Mouse (Mus musculus): ENCODE measurements at regions not wholly inside any gene's neighbourhood (a gene's known extent, or its start where the extent isn't known, plus 50 kb on each side); places are given as distances from the start of the nearest gene placed in this dataset.

GRCm38 (mm10) chr9:32016286-32016685 is 99.7 kb upstream of the Arhgap32 start:
- 65% methylated on average over 4 of the region's 4 CpGs for WGBS (ENCODE audit: insufficient replicate concordance)

GRCm38 (mm10) chr9:32018020-32018419 is 97.9 kb upstream of the Arhgap32 start:
- Histone ChIP-seq H3K4me3 (ENCODE audit: low read depth, low read length) (no peak overlapping the region), H3K4me2 (ENCODE audit: low read depth, low read length) (no peak overlapping the region), H3K9me3 (ENCODE audit: low read length) (no peaks in the 10 kb centered on the region), H3K27ac (ENCODE audit: low read depth) (no peak overlapping the region), H3K36me3 (replicated peaks; ENCODE audit: insufficient read depth, low read length) (no peaks in the 10 kb centered on the region), H3K27me3 (ENCODE audit: insufficient read depth, low read length) (no peaks in the 10 kb centered on the region), H3K9ac (replicated peaks) (no peak overlapping the region), H3K4me1 (ENCODE audit: insufficient read depth) (peaks cover 9% of the 10 kb centered on the region)
- TF ChIP-seq CTCF (IDR thresholded peaks at IDR 0.05; ENCODE audit: low read depth) (no peak), EP300 (IDR thresholded peaks at IDR 0.05; ENCODE audit: low read depth) (no peak)
- no peak for ATAC-seq
- DNase-seq = no peak

More at GRCm38 (mm10) chr9:32016286-32016685, 99.7 kb upstream of the Arhgap32 start:
- Histone ChIP-seq H3K27ac (ENCODE audit: low read depth) (no peak overlapping the region), H3K27me3 (ENCODE audit: insufficient read depth, low read length) (no peaks in the 10 kb centered on the region), H3K4me1 (ENCODE audit: insufficient read depth) (peaks cover 5% of the 10 kb centered on the region), H3K9me3 (ENCODE audit: low read length) (no peaks in the 10 kb centered on the region), H3K4me3 (ENCODE audit: low read depth, low read length) (no peak overlapping the region), H3K4me2 (ENCODE audit: low read depth, low read length) (no peak overlapping the region), H3K9ac (replicated peaks) (no peak overlapping the region), H3K36me3 (replicated peaks; ENCODE audit: insufficient read depth, low read length) (no peaks in the 10 kb centered on the region)
- no peak for TF ChIP-seq EP300 (IDR thresholded peaks at IDR 0.05; ENCODE audit: low read depth)
- ATAC-seq (no peak), DNase-seq (no peak)

GRCm38 (mm10) chr9:32019786-32020185 is 96.2 kb upstream of the Arhgap32 start:
- no peak for TF ChIP-seq EP300 (IDR thresholded peaks at IDR 0.05; ENCODE audit: low read depth)
- TF ChIP-seq CTCF (IDR thresholded peaks at IDR 0.05; ENCODE audit: low read depth) = no peak
- WGBS (ENCODE audit: insufficient replicate concordance) = 62% methylated on average over 5 of the region's 5 CpGs
- no peak overlapping the region for H3K9ac ChIP-seq (replicated peaks)
- DNase-seq = no peak
- H3K27me3 ChIP-seq (ENCODE audit: insufficient read depth, low read length) = no peaks in the 10 kb centered on the region
- no peaks in the 10 kb centered on the region for H3K36me3 ChIP-seq (replicated peaks; ENCODE audit: insufficient read depth, low read length)
- no peak for ATAC-seq
- H3K4me3 ChIP-seq (ENCODE audit: low read depth, low read length) = no peak overlapping the region
- no peak overlapping the region for H3K27ac ChIP-seq (ENCODE audit: low read depth)
- H3K4me2 ChIP-seq (ENCODE audit: low read depth, low read length) = no peak overlapping the region
- no peaks in the 10 kb centered on the region for H3K9me3 ChIP-seq (ENCODE audit: low read length)
- H3K4me1 ChIP-seq (ENCODE audit: insufficient read depth) = peaks cover 9% of the 10 kb centered on the region

DNA sequence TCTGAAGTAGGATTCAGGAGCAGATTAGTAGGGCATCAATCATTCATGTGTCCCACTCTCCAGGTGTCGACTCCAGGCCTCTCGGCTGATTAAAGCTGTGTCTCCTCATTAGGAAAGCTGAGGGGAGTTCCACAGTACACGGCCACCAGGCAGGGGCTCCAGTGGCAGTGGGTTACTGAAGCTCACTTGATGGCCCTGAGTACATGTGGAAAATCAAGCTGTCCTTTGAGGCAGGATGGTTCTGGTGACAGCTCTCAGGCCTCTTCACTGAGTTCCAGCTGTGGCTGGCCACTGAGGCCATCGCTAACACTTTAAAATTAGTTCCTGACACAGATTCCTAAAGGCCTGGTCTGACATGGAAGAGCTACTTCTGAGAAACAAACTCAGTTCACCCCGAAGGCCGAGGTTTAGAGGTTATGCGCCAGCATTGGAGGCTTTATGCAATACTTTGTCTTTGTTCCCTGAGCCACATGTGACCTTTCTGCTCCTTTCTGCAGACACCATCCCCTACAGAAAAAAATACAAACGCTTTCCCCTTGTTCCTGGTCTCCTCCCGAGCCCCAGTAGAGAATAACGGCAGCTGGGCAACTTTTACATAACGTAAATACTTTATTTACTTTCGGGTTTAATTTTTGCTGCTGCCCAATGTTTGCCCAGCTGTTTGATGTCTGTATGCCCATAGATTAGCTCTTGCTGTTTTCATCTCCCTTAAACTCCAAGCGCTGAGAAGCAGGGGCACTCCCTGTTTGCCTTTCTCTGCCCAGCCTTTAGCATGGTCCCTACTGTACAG is 94.8 kb upstream of the Arhgap32 start:
- Histone ChIP-seq H3K4me2 (ENCODE audit: low read depth, low read length) (peak overlapping the region; percentile 19; the same call in 1 of the 2 replicates), H3K36me3 (replicated peaks; ENCODE audit: insufficient read depth, low read length) (no peaks in the 10 kb centered on the region), H3K27me3 (ENCODE audit: insufficient read depth, low read length) (no peaks in the 10 kb centered on the region), H3K27ac (ENCODE audit: low read depth) (peak overlapping the region; percentile 57), H3K4me3 (ENCODE audit: low read depth, low read length) (no peak overlapping the region), H3K4me1 (ENCODE audit: insufficient read depth) (peaks cover 9% of the 10 kb centered on the region), H3K9ac (replicated peaks) (no peak overlapping the region), H3K9me3 (ENCODE audit: low read length) (no peaks in the 10 kb centered on the region)
- ATAC-seq = peak; percentile 68
- 53% methylated on average over 13 of the region's 13 CpGs for WGBS (ENCODE audit: insufficient replicate concordance)
- DNase-seq = no peak
- TF ChIP-seq CTCF (IDR thresholded peaks at IDR 0.05; ENCODE audit: low read depth) (no peak), EP300 (IDR thresholded peaks at IDR 0.05; ENCODE audit: low read depth) (peak; percentile 39; the same call in 1 of the 2 replicates)

GRCm38 (mm10) chr9:32021755-32022154 is 94.2 kb upstream of the Arhgap32 start:
- 33% methylated on average over 3 of the region's 3 CpGs for WGBS (ENCODE audit: insufficient replicate concordance)

GRCm38 (mm10) chr9:32022996-32023395 is 92.9 kb upstream of the Arhgap32 start:
- TF ChIP-seq EP300 (IDR thresholded peaks at IDR 0.05; ENCODE audit: low read depth) = no peak
- TF ChIP-seq CTCF (IDR thresholded peaks at IDR 0.05; ENCODE audit: low read depth) = no peak
- 86% methylated on average over 10 of the region's 10 CpGs for WGBS (ENCODE audit: insufficient replicate concordance)

More at GRCm38 (mm10) chr9:32021755-32022154, 94.2 kb upstream of the Arhgap32 start:
- DNase-seq (no peak), ATAC-seq (no peak)
- TF ChIP-seq CTCF (IDR thresholded peaks at IDR 0.05; ENCODE audit: low read depth) = no peak
- no peak for TF ChIP-seq EP300 (IDR thresholded peaks at IDR 0.05; ENCODE audit: low read depth)
- no peaks in the 10 kb centered on the region for H3K9me3 ChIP-seq (ENCODE audit: low read length)
- no peaks in the 10 kb centered on the region for H3K27me3 ChIP-seq (ENCODE audit: insufficient read depth, low read length)
- H3K4me3 ChIP-seq (ENCODE audit: low read depth, low read length) = no peak overlapping the region
- H3K4me1 ChIP-seq (ENCODE audit: insufficient read depth) = peaks cover 9% of the 10 kb centered on the region
- H3K4me2 ChIP-seq (ENCODE audit: low read depth, low read length) = no peak overlapping the region
- H3K27ac ChIP-seq (ENCODE audit: low read depth) = peak overlapping the region; percentile 57
- H3K36me3 ChIP-seq (replicated peaks; ENCODE audit: insufficient read depth, low read length) = no peaks in the 10 kb centered on the region
- no peak overlapping the region for H3K9ac ChIP-seq (replicated peaks)

More at GRCm38 (mm10) chr9:32022996-32023395, 92.9 kb upstream of the Arhgap32 start:
- H3K4me1 ChIP-seq (ENCODE audit: insufficient read depth) = peaks cover 9% of the 10 kb centered on the region
- no peak for DNase-seq
- H3K27me3 ChIP-seq (ENCODE audit: insufficient read depth, low read length) = no peaks in the 10 kb centered on the region
- H3K9ac ChIP-seq (replicated peaks) = no peak overlapping the region
- H3K27ac ChIP-seq (ENCODE audit: low read depth) = no peak overlapping the region
- H3K4me3 ChIP-seq (ENCODE audit: low read depth, low read length) = no peak overlapping the region
- no peak for ATAC-seq
- H3K36me3 ChIP-seq (replicated peaks; ENCODE audit: insufficient read depth, low read length) = no peaks in the 10 kb centered on the region
- H3K4me2 ChIP-seq (ENCODE audit: low read depth, low read length) = no peak overlapping the region
- H3K9me3 ChIP-seq (ENCODE audit: low read length) = no peaks in the 10 kb centered on the region
